Mouse (Mus musculus): Measurements from ENCODE around the gene Gm3127. TPM values are rescaled to one million over a fixed set of nuclear protein-coding genes. Genes with fewer than 3 reads are reported as not detected.
A peak's percentile ranks its signal among the peaks of the same experiment; 100 is the strongest.
"Not testable (repeated sequence)": the region's sequence is repeated elsewhere in the genome, so short reads cannot be mapped to it uniquely, and the experiment has no call there.

Gene Gm3127
- not detected in 2 replicates for polyA plus RNA-seq (2014; fragmentation: Nextera tagmentation; extraction: Ambion mirVana)

DNA sequence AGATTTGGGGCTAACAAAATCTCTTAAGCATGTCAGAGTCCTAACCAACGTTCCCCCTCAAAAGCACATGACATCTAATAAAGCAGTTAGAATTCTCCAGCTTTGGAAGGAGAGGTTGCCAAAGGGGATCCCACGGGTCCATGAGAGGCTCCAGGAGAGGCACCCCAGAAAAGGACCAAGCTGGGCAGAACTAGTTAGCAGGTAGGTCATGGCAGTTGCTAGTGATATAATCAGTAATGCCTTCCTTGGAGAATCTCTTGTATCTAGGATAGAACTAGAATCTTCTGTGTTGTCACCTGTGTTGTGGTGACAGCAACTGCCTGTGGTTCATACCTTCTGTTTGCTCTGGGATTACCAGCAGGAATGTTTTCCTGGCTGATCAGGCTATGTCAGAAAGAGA lies at the start of gene Gm3127:
Gm3127 (plus strand) TSS at position 301 of the 400 bp plus-strand sequence.
- H3K4me2 ChIP-seq (ENCODE audit: low read depth, low read length, severe bottlenecking); ATAC-seq (replicated peaks; ENCODE audit: low FRiP score); H3K9me3 ChIP-seq (ENCODE audit: control insufficient read depth, low read length); H3K4me1 ChIP-seq (replicated peaks; ENCODE audit: control insufficient read depth, insufficient read depth, low read length); H3K27me3 ChIP-seq (ENCODE audit: control insufficient read depth, insufficient read depth, low read length); H3K9ac ChIP-seq (ENCODE audit: low read length); DNase-seq (ENCODE audit: low spot score); H3K36me3 ChIP-seq (ENCODE audit: control insufficient read depth, insufficient read depth, low read length); H3K27ac ChIP-seq (ENCODE audit: low read depth, low read length); H3K4me3 ChIP-seq (ENCODE audit: low read depth, low read length): not testable (repeated sequence)
- no CpG with 5 or more reads among the region's 2 CpGs for WGBS

DNA sequence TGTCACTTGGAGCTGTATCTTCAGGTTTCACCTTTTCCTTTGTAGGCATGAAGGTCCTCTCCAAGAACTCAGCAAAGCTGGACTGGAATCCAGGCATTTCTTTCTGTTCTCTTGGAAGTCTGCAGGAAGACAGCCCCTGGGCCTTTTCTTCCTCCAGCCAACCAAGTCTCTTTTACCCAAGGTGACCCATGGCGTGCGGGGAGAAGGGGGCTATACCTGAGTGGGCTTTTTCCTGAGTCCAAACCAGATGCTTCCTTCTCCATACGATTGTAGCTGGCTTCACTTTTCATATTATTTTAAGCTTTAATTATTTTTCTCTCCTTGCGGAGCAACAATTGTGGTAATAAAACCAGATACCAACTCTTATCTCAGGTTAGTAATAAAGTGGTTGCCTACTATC lies 23.2 kb upstream of the Gm3127 start:
- not testable (repeated sequence) for H3K27me3 ChIP-seq (ENCODE audit: control insufficient read depth, insufficient read depth, low read length); H3K4me3 ChIP-seq (ENCODE audit: low read depth, low read length); H3K9ac ChIP-seq (ENCODE audit: low read length); DNase-seq (ENCODE audit: low spot score); ATAC-seq (replicated peaks; ENCODE audit: low FRiP score); H3K4me1 ChIP-seq (replicated peaks; ENCODE audit: control insufficient read depth, insufficient read depth, low read length); H3K4me2 ChIP-seq (ENCODE audit: low read depth, low read length, severe bottlenecking); H3K27ac ChIP-seq (ENCODE audit: low read depth, low read length); H3K36me3 ChIP-seq (ENCODE audit: control insufficient read depth, insufficient read depth, low read length); H3K9me3 ChIP-seq (ENCODE audit: control insufficient read depth, low read length)
- WGBS, result 96% methylated on average over 4 of the region's 4 CpGs

- WGBS, result 12% methylated on average over 11 of the region's 14 CpGs
- peak; percentile 46 for DNase-seq (ENCODE audit: low spot score)
- H3K36me3 ChIP-seq (ENCODE audit: control insufficient read depth, insufficient read depth, low read length); ATAC-seq (replicated peaks; ENCODE audit: low FRiP score); H3K9me3 ChIP-seq (ENCODE audit: control insufficient read depth, low read length); H3K27ac ChIP-seq (ENCODE audit: low read depth, low read length); H3K4me1 ChIP-seq (replicated peaks; ENCODE audit: control insufficient read depth, insufficient read depth, low read length); H3K27me3 ChIP-seq (ENCODE audit: control insufficient read depth, insufficient read depth, low read length): not testable (repeated sequence)
- H3K4me3 ChIP-seq (ENCODE audit: low read depth, low read length), result peak overlapping the region; percentile 27
- peak overlapping the region; percentile 46 for H3K4me2 ChIP-seq (ENCODE audit: low read depth, low read length, severe bottlenecking)
- 0 out of 2 replicates have a peak overlapping the region, but pooled peaks have one; percentile 35 for H3K9ac ChIP-seq (ENCODE audit: low read length)
Observed at GRCm38 (mm10) chr14:4182030-4182429, 17.2 kb downstream of the Gm3127 start.

DNA sequence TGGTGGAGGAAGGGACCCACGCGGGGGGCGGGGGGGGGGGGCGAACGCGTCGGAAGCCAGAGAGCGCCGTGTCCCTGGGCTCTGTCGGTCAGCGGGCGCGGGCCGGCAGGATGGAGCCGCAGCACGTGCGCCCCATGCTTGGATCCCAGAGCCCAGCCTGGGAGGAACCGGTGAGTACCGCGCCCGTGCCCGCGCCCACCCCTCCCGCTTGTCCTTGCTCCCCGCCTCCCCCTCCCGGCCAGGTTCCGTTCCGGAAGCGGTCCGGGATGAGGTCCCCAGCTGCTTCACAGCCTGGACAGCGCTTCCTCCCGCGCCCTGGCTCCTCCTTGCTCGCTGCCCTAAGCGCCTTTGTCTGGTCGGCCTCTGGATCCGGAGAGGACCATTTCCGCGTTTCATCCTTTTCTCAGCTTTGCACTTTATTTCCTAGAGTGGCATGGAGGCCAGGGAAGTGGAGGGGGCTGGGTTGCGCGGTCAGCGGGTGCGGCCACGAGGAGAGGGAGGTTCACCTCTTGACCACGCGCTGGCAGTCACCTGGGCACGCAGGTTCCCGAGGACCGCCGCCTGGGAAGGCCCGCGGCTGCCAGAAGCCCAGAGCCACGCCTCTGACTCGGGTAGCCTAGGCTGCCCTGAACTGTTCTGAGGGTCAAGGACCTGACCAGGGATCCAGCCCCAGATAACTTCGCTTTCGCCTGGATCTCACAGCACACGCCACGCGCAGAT lies 17.8 kb downstream of the Gm3127 start, which contains the start of gene Gm2974:
Gm2974 (plus strand) TSS at position 86 of the 720 bp plus-strand sequence.
- H3K36me3 ChIP-seq (ENCODE audit: control insufficient read depth, insufficient read depth, low read length); ATAC-seq (replicated peaks; ENCODE audit: low FRiP score); H3K4me1 ChIP-seq (replicated peaks; ENCODE audit: control insufficient read depth, insufficient read depth, low read length); H3K27ac ChIP-seq (ENCODE audit: low read depth, low read length); H3K27me3 ChIP-seq (ENCODE audit: control insufficient read depth, insufficient read depth, low read length); H3K9me3 ChIP-seq (ENCODE audit: control insufficient read depth, low read length): not testable (repeated sequence)
- H3K4me2 ChIP-seq (ENCODE audit: low read depth, low read length, severe bottlenecking), result peak within 1 kb of the TSS; percentile 46
- H3K9ac ChIP-seq (ENCODE audit: low read length), result 0 out of 2 replicates have a peak within 1 kb of the TSS, but pooled peaks have one; percentile 35
- 18% methylated on average over 30 of the region's 59 CpGs for WGBS
- H3K4me3 ChIP-seq (ENCODE audit: low read depth, low read length), result peak within 1 kb of the TSS; percentile 27
- DNase-seq (ENCODE audit: low spot score), result peak; percentile 47

DNA sequence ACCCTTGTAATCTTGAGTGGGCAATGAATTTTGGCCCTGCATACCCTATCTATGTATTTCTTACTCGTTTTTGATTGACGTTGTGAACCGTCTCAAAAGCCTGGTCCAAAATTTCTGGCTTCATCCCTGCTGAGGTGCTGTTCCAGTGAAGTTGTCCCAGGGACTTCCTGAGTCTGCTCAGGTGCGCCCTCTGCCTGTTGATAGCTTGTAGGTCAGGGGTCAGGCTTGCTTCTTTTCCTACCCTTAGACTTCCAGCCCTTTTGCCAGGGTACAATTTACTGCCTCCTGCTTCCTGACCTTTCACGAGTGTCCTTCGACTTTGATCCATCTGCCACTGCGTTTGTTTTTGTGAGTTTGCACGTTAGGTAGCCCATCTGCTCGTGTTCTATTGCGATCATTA lies 18.5 kb downstream of the Gm3127 start:
- not testable (repeated sequence) for DNase-seq (ENCODE audit: low spot score); H3K27ac ChIP-seq (ENCODE audit: low read depth, low read length); H3K4me2 ChIP-seq (ENCODE audit: low read depth, low read length, severe bottlenecking); H3K27me3 ChIP-seq (ENCODE audit: control insufficient read depth, insufficient read depth, low read length); H3K36me3 ChIP-seq (ENCODE audit: control insufficient read depth, insufficient read depth, low read length); H3K9me3 ChIP-seq (ENCODE audit: control insufficient read depth, low read length); H3K9ac ChIP-seq (ENCODE audit: low read length); H3K4me1 ChIP-seq (replicated peaks; ENCODE audit: control insufficient read depth, insufficient read depth, low read length); ATAC-seq (replicated peaks; ENCODE audit: low FRiP score); H3K4me3 ChIP-seq (ENCODE audit: low read depth, low read length)
- 34% methylated on average over 4 of the region's 10 CpGs for WGBS

Other genes starting within 250 kb of the Gm3127 start
- gene Gm3029, start 233.3 kb upstream of the Gm3127 start, polyA plus RNA-seq (2014; fragmentation: Nextera tagmentation; extraction: Ambion mirVana), result not detected in 2 replicates
- 0.13 and 0.57 TPM in 2 replicates for gene Gm3095, start 201.5 kb upstream of the Gm3127 start, polyA plus RNA-seq (2014; fragmentation: Nextera tagmentation; extraction: Ambion mirVana)
- gene Gm3099, start 166.6 kb upstream of the Gm3127 start, polyA plus RNA-seq (2014; fragmentation: Nextera tagmentation; extraction: Ambion mirVana), result not detected in 2 replicates
- 0.65 and 0.97 TPM in 2 replicates for gene Gm5796, start 141.1 kb upstream of the Gm3127 start, polyA plus RNA-seq (2014; fragmentation: Nextera tagmentation; extraction: Ambion mirVana)
- gene Gm3115, start 80.9 kb upstream of the Gm3127 start, polyA plus RNA-seq (2014; fragmentation: Nextera tagmentation; extraction: Ambion mirVana), result not detected in 2 replicates
- gene Gm8108, start 54.5 kb upstream of the Gm3127 start, polyA plus RNA-seq (2014; fragmentation: Nextera tagmentation; extraction: Ambion mirVana), result 0.53 TPM in 1 of 2 replicates, not detected in the other
- 0.79 and 1.9 TPM in 2 replicates for gene Gm2974, start 17.5 kb downstream of the Gm3127 start, polyA plus RNA-seq (2014; fragmentation: Nextera tagmentation; extraction: Ambion mirVana)
- gene Gm3138, start 84.6 kb downstream of the Gm3127 start, polyA plus RNA-seq (2014; fragmentation: Nextera tagmentation; extraction: Ambion mirVana), result not detected in 2 replicates
- not detected in 2 replicates for gene Gm3149, start 152.3 kb downstream of the Gm3127 start, polyA plus RNA-seq (2014; fragmentation: Nextera tagmentation; extraction: Ambion mirVana)
- gene 2610042L04Rik, start 169.7 kb downstream of the Gm3127 start, polyA plus RNA-seq (2014; fragmentation: Nextera tagmentation; extraction: Ambion mirVana), result 0.63 and 0.75 TPM in 2 replicates
- gene Gm3159, start 232.5 kb downstream of the Gm3127 start, polyA plus RNA-seq (2014; fragmentation: Nextera tagmentation; extraction: Ambion mirVana), result not detected in 2 replicates